Mouse (Mus musculus) ES-Bruce4 (cell line): ENCODE results near the gene Slc7a11.

ENCODE experiments used
- CTCF ChIP-seq: IDR thresholded peaks from one replicate; pipeline ENCODE4 v1.8.1; 2011; ENCODE audit warnings: low read depth, low read length
- EP300 ChIP-seq: IDR thresholded peaks from 2 replicates; pipeline ENCODE4 v1.6.1; 2011; ENCODE audit warnings: low read depth, low read length; ENCODE audit not compliant: insufficient read depth
- POLR2A ChIP-seq: IDR thresholded peaks from one replicate; pipeline ENCODE4 v1.8.1; 2011; ENCODE audit warnings: low read length; ENCODE audit not compliant: insufficient read depth

- TF ChIP-seq POLR2A (no peak), EP300 (no peak), CTCF (no peak)
Measured at GRCm38 (mm10) chr3:49928509-49929263, 514.7 kb downstream of the Slc7a11 start.
